Mouse (Mus musculus): ENCODE results near the gene Trappc10. TPM values are rescaled to one million over a fixed set of nuclear protein-coding genes. Genes with fewer than 3 reads are reported as not detected.

Trappc10 gene
- polyA plus RNA-seq, 1 experiment = 62.8 TPM

GRCm38 (mm10) chr10:78159906-78160305, 84.5 kb downstream of the Trappc10 start:
- no peak overlapping the region for H3K27ac ChIP-seq (ENCODE audit: insufficient read depth, low read length)
- TF ChIP-seq CTCF (IDR thresholded peaks at IDR 0.05; ENCODE audit: extremely low read depth, insufficient read depth, low read length) = peak; percentile 93
- peak; percentile 41; the same call in 1 of the 2 replicates for TF ChIP-seq POLR2A (IDR thresholded peaks at IDR 0.05; ENCODE audit: extremely low read depth, insufficient read depth, low read length)
- no peak overlapping the region for H3K4me3 ChIP-seq (ENCODE audit: insufficient read depth, low read length)

GRCm38 (mm10) chr10:78159252-78159878, 85.1 kb downstream of the Trappc10 start:
- no peaks in the 10 kb centered on the region for H3K4me1 ChIP-seq (ENCODE audit: control insufficient read depth, insufficient read depth, low read length)
- TF ChIP-seq POLR2A (IDR thresholded peaks at IDR 0.05; ENCODE audit: extremely low read depth, insufficient read depth, low read length) = 0 out of 2 replicates have a peak, but pooled peaks have one; percentile 37
- TF ChIP-seq CTCF (IDR thresholded peaks at IDR 0.05; ENCODE audit: extremely low read depth, insufficient read depth, low read length) = no peak
- no peak overlapping the region for H3K27ac ChIP-seq (ENCODE audit: insufficient read depth, low read length)
- no peak overlapping the region for H3K4me3 ChIP-seq (ENCODE audit: insufficient read depth, low read length)

More at GRCm38 (mm10) chr10:78159906-78160305, 84.5 kb downstream of the Trappc10 start:
- no peaks in the 10 kb centered on the region for H3K4me1 ChIP-seq (ENCODE audit: control insufficient read depth, insufficient read depth, low read length)

- Histone ChIP-seq H3K4me1 (ENCODE audit: control insufficient read depth, insufficient read depth, low read length) (no peaks in the 10 kb centered on the region), H3K4me3 (ENCODE audit: insufficient read depth, low read length) (no peak overlapping the region), H3K27ac (ENCODE audit: insufficient read depth, low read length) (no peak overlapping the region)
- TF ChIP-seq POLR2A (IDR thresholded peaks at IDR 0.05; ENCODE audit: extremely low read depth, insufficient read depth, low read length) (no peak), CTCF (IDR thresholded peaks at IDR 0.05; ENCODE audit: extremely low read depth, insufficient read depth, low read length) (no peak)
Observed at GRCm38 (mm10) chr10:78158041-78158440, 86.4 kb downstream of the Trappc10 start.

- TF ChIP-seq POLR2A (IDR thresholded peaks at IDR 0.05; ENCODE audit: extremely low read depth, insufficient read depth, low read length) (no peak), CTCF (IDR thresholded peaks at IDR 0.05; ENCODE audit: extremely low read depth, insufficient read depth, low read length) (no peak)
- no peak overlapping the region for H3K27ac ChIP-seq (ENCODE audit: insufficient read depth, low read length)
- H3K4me3 ChIP-seq (ENCODE audit: insufficient read depth, low read length) = no peak overlapping the region
- no peaks in the 10 kb centered on the region for H3K4me1 ChIP-seq (ENCODE audit: control insufficient read depth, insufficient read depth, low read length)
Observed at GRCm38 (mm10) chr10:78156926-78157325, 87.5 kb downstream of the Trappc10 start.

GRCm38 (mm10) chr10:78148834-78149766, 95.3 kb downstream of the Trappc10 start:
- TF ChIP-seq POLR2A (IDR thresholded peaks at IDR 0.05; ENCODE audit: extremely low read depth, insufficient read depth, low read length) (no peak), CTCF (IDR thresholded peaks at IDR 0.05; ENCODE audit: extremely low read depth, insufficient read depth, low read length) (no peak)
- Histone ChIP-seq H3K4me1 (ENCODE audit: control insufficient read depth, insufficient read depth, low read length) (peaks cover 2% of the 10 kb centered on the region; the same call in 1 of the 2 replicates), H3K4me3 (ENCODE audit: insufficient read depth, low read length) (no peak overlapping the region), H3K27ac (ENCODE audit: insufficient read depth, low read length) (no peak overlapping the region)

- Histone ChIP-seq H3K27ac (ENCODE audit: insufficient read depth, low read length) (no peak overlapping the region), H3K4me1 (ENCODE audit: control insufficient read depth, insufficient read depth, low read length) (peaks cover 3% of the 10 kb centered on the region), H3K4me3 (ENCODE audit: insufficient read depth, low read length) (no peak overlapping the region)
- no peak for TF ChIP-seq POLR2A (IDR thresholded peaks at IDR 0.05; ENCODE audit: extremely low read depth, insufficient read depth, low read length)
- TF ChIP-seq CTCF (IDR thresholded peaks at IDR 0.05; ENCODE audit: extremely low read depth, insufficient read depth, low read length) = no peak
Observed at GRCm38 (mm10) chr10:78147908-78148441, 96.5 kb downstream of the Trappc10 start.

- TF ChIP-seq POLR2A (IDR thresholded peaks at IDR 0.05; ENCODE audit: extremely low read depth, insufficient read depth, low read length) = no peak
- no peak for TF ChIP-seq CTCF (IDR thresholded peaks at IDR 0.05; ENCODE audit: extremely low read depth, insufficient read depth, low read length)
- no peak overlapping the region for H3K27ac ChIP-seq (ENCODE audit: insufficient read depth, low read length)
- H3K4me1 ChIP-seq (ENCODE audit: control insufficient read depth, insufficient read depth, low read length) = peaks cover 5% of the 10 kb centered on the region
- no peak overlapping the region for H3K4me3 ChIP-seq (ENCODE audit: insufficient read depth, low read length)
Observed at GRCm38 (mm10) chr10:78143727-78144505, 100.5 kb downstream of the Trappc10 start.

GRCm38 (mm10) chr10:78140843-78141242, 103.6 kb downstream of the Trappc10 start:
- no peak for TF ChIP-seq CTCF (IDR thresholded peaks at IDR 0.05; ENCODE audit: extremely low read depth, insufficient read depth, low read length)
- no peak for TF ChIP-seq POLR2A (IDR thresholded peaks at IDR 0.05; ENCODE audit: extremely low read depth, insufficient read depth, low read length)
- Histone ChIP-seq H3K4me3 (ENCODE audit: insufficient read depth, low read length) (no peak overlapping the region), H3K27ac (ENCODE audit: insufficient read depth, low read length) (no peak overlapping the region), H3K4me1 (ENCODE audit: control insufficient read depth, insufficient read depth, low read length) (peaks cover 7% of the 10 kb centered on the region)

GRCm38 (mm10) chr10:78140251-78140600, 104.2 kb downstream of the Trappc10 start:
- Histone ChIP-seq H3K4me3 (ENCODE audit: insufficient read depth, low read length) (no peak overlapping the region), H3K4me1 (ENCODE audit: control insufficient read depth, insufficient read depth, low read length) (peaks cover 7% of the 10 kb centered on the region), H3K27ac (ENCODE audit: insufficient read depth, low read length) (no peak overlapping the region)
- TF ChIP-seq POLR2A (IDR thresholded peaks at IDR 0.05; ENCODE audit: extremely low read depth, insufficient read depth, low read length) (no peak), CTCF (IDR thresholded peaks at IDR 0.05; ENCODE audit: extremely low read depth, insufficient read depth, low read length) (no peak)

All from cortical plate, adult 2 months (tissue).